Mouse (Mus musculus) CH12F3 (cell line): Measurements from ENCODE around the gene Ahdc1.

Experiments used
- in situ Hi-C: fragments of 300-500 bp; cut with MboI; formaldehyde crosslinking; loops from 2 replicates; pipeline ENCODE4 v1.14.3; 2020; ENCODE audit warnings: low sequenced_read_pairs

Gene Ahdc1

GRCm38 (mm10) chr4:133011028-133011820 is at the start of gene Ahdc1:
Gene Ahdc1 (plus strand): TSS chr4:133011260.
- in situ Hi-C loops = no loop called here

- in situ Hi-C loops = no loop called here
These were observed 49.2 kb upstream of the Ahdc1 start for GRCm38 (mm10) chr4:132961866-132962265.

GRCm38 (mm10) chr4:132962628-132963027 is 48.4 kb upstream of the Ahdc1 start:
- in situ Hi-C loops = no loop called here

GRCm38 (mm10) chr4:132963436-132963835 is 47.6 kb upstream of the Ahdc1 start:
- in situ Hi-C loops = no loop called here

GRCm38 (mm10) chr4:132964064-132964463 is 47.0 kb upstream of the Ahdc1 start:
- in situ Hi-C loops = no loop called here

- in situ Hi-C loops = no loop called here
These were observed 46.6 kb upstream of the Ahdc1 start for GRCm38 (mm10) chr4:132964473-132964872.

GRCm38 (mm10) chr4:132968105-132968938 is 42.7 kb upstream of the Ahdc1 start:
- in situ Hi-C loops = no loop called here

- in situ Hi-C loops = no loop called here
These were observed 39.5 kb upstream of the Ahdc1 start for GRCm38 (mm10) chr4:132971601-132972000.

- in situ Hi-C loops = no loop called here
These were observed 39.0 kb upstream of the Ahdc1 start for GRCm38 (mm10) chr4:132972101-132972500.

- in situ Hi-C loops = no loop called here
These were observed 38.5 kb upstream of the Ahdc1 start for GRCm38 (mm10) chr4:132972556-132972955.

- in situ Hi-C loops = no loop called here
These were observed 37.9 kb upstream of the Ahdc1 start for GRCm38 (mm10) chr4:132973186-132973585.

GRCm38 (mm10) chr4:132973814-132974398 is 37.2 kb upstream of the Ahdc1 start, which contains the start of gene Fgr:
Gene Fgr (plus strand): TSS chr4:132974095.
- in situ Hi-C loops = no loop called here

GRCm38 (mm10) chr4:132974904-132975303 is 36.2 kb upstream of the Ahdc1 start:
- in situ Hi-C loops = no loop called here

- in situ Hi-C loops = no loop called here
These were observed 35.3 kb upstream of the Ahdc1 start for GRCm38 (mm10) chr4:132975791-132976190.

- in situ Hi-C loops = no loop called here
These were observed 34.3 kb upstream of the Ahdc1 start for GRCm38 (mm10) chr4:132976729-132977128.

- in situ Hi-C loops = no loop called here
These were observed 33.5 kb upstream of the Ahdc1 start for GRCm38 (mm10) chr4:132977597-132977996.

- in situ Hi-C loops = no loop called here
These were observed 31.9 kb upstream of the Ahdc1 start for GRCm38 (mm10) chr4:132979186-132979585.

GRCm38 (mm10) chr4:132981621-132982020 is 29.4 kb upstream of the Ahdc1 start:
- in situ Hi-C loops = no loop called here

- in situ Hi-C loops = no loop called here
These were observed 28.1 kb upstream of the Ahdc1 start for GRCm38 (mm10) chr4:132982999-132983398.

GRCm38 (mm10) chr4:132983664-132984512 is 27.2 kb upstream of the Ahdc1 start:
- in situ Hi-C loops = no loop called here
